Mouse (Mus musculus): ENCODE data around the gene Gpa33.

GRCm38 (mm10) chr1:166090306-166090705, 39.7 kb upstream of the Gpa33 start:
- TF ChIP-seq EP300 (IDR thresholded peaks at IDR 0.05) (no peak), CTCF (IDR thresholded peaks at IDR 0.05) (no peak)
